8 mouse cellular contexts compared by ENCODE assay signal in genomic region chr1:52676621-52677020, GRCm38 (mm10). TPM values are rescaled to one million over a fixed set of nuclear protein-coding genes. Genes with fewer than 3 reads are reported as not detected.
DNase-seq lines count a peak whose midpoint lies in the region; ATAC-seq lines count a peak whose summit lies in the region.

No protein-coding gene starts in this region.

- DNase-seq in forebrain, embryonic 14.5 days (ENCODE audit: low spot score): peak; percentile 41
- peak; percentile 45 for DNase-seq in adrenal gland, postnatal 25 days
- DNase-seq in kidney, postnatal 36 days: peak; percentile 45 to 70
- no peak for DNase-seq in right cerebral cortex, postnatal 36 days (ENCODE audit: low spot score in 2 of 2)
- no peak for DNase-seq in embryo, embryonic 9.5 days (ENCODE audit: extremely low spot score)
- DNase-seq in frontal cortex, postnatal 36 days (ENCODE audit: low spot score in 2 of 2): no peak

- H3K27me3 ChIP-seq in forebrain, embryonic 14.5 days (replicated peaks; ENCODE audit: control insufficient read depth, insufficient read depth, low read length): no peaks in the 10 kb centered on the region
- no peaks in the 10 kb centered on the region for H3K27me3 ChIP-seq in forebrain, embryonic 16.5 days (replicated peaks; ENCODE audit: control insufficient read depth, insufficient read depth, low read length)
- H3K27me3 ChIP-seq in heart, embryonic 13.5 days (replicated peaks): no peaks in the 10 kb centered on the region

- 56% methylated on average over 3 of the region's 3 CpGs for WGBS in forebrain, embryonic 14.5 days
- WGBS in forebrain, embryonic 16.5 days: 51% methylated on average over 3 of the region's 3 CpGs
- 7% methylated on average over 3 of the region's 3 CpGs for whole genome bisulfite sequencing in heart, embryonic 13.5 days

- H3K9me3 ChIP-seq in forebrain, embryonic 14.5 days (replicated peaks; ENCODE audit: control insufficient read depth, low read length): no peaks in the 10 kb centered on the region
- H3K9me3 ChIP-seq in forebrain, embryonic 16.5 days (ENCODE audit: control insufficient read depth, low read length): 0 out of 2 replicates have a peak, but pooled peaks cover 3% of the 10 kb centered on the region
- no peaks in the 10 kb centered on the region for H3K9me3 ChIP-seq in heart, embryonic 13.5 days

- no peaks in the 10 kb centered on the region for H3K36me3 ChIP-seq in forebrain, embryonic 14.5 days (ENCODE audit: control insufficient read depth, insufficient read depth, low read length)
- no peaks in the 10 kb centered on the region for H3K36me3 ChIP-seq in forebrain, embryonic 16.5 days (ENCODE audit: control insufficient read depth, insufficient read depth)
- peaks cover 4% of the 10 kb centered on the region; the same call in 1 of the 2 replicates for H3K36me3 ChIP-seq in heart, embryonic 13.5 days

- no peak overlapping the region for H3K4me3 ChIP-seq in forebrain, embryonic 14.5 days (ENCODE audit: low read depth, low read length)
- H3K4me3 ChIP-seq in forebrain, embryonic 16.5 days (replicated peaks; ENCODE audit: low read length): no peak overlapping the region
- no peak overlapping the region for H3K4me3 ChIP-seq in heart, embryonic 13.5 days

- ATAC-seq in forebrain, embryonic 14.5 days: peak; percentile 44; the same call in 1 of the 2 replicates
- no peak for ATAC-seq in forebrain, embryonic 16.5 days
- ATAC-seq in heart, embryonic 13.5 days (ENCODE audit: extremely low read depth, insufficient number of reproducible peaks, low FRiP score, low TSS enrichment): peak; percentile 67

- no peak overlapping the region for H3K27ac ChIP-seq in forebrain, embryonic 14.5 days (ENCODE audit: low read depth, low read length)
- no peak overlapping the region for H3K27ac ChIP-seq in forebrain, embryonic 16.5 days (ENCODE audit: low read length)
- peak overlapping the region; percentile 98 for H3K27ac ChIP-seq in heart, embryonic 13.5 days (replicated peaks)

- H3K4me2 ChIP-seq in forebrain, embryonic 14.5 days (ENCODE audit: low read length): no peak overlapping the region
- H3K4me2 ChIP-seq in forebrain, embryonic 16.5 days (ENCODE audit: low read length): no peak overlapping the region
- no peak overlapping the region for H3K4me2 ChIP-seq in heart, embryonic 13.5 days

- no peak overlapping the region for H3K9ac ChIP-seq in forebrain, embryonic 14.5 days (ENCODE audit: low read length)
- no peak overlapping the region for H3K9ac ChIP-seq in forebrain, embryonic 16.5 days (replicated peaks; ENCODE audit: low read depth, low read length)
- no peak overlapping the region for H3K9ac ChIP-seq in heart, embryonic 13.5 days

- no peaks in the 10 kb centered on the region; the same call in 1 of the 2 replicates for H3K4me1 ChIP-seq in forebrain, embryonic 14.5 days (ENCODE audit: control insufficient read depth, insufficient read depth, low read length)
- H3K4me1 ChIP-seq in forebrain, embryonic 16.5 days (replicated peaks; ENCODE audit: control insufficient read depth, insufficient read depth, low read length): 0 out of 2 replicates have a peak, but pooled peaks cover 3% of the 10 kb centered on the region
- H3K4me1 ChIP-seq in heart, embryonic 13.5 days: peaks cover 29% of the 10 kb centered on the region

RNA-seq across cellular contexts. Expression of gene Nemp2, which starts 46.1 kb away (rescaled TPM):
- 9.5 and 10.1 TPM in 2 replicates for polyA plus RNA-seq in forebrain, embryonic 14.5 days (2014; fragmentation: Nextera tagmentation; extraction: Ambion mirVana)
- 9.3 and 9.5 TPM in 2 replicates for polyA plus RNA-seq in forebrain, embryonic 16.5 days (2015; fragmentation: Nextera tagmentation; extraction: Ambion mirVana)
- total RNA-seq in adrenal gland, postnatal 25 days (2021): 3.7 and 4.8 TPM in 2 replicates
- polyA plus RNA-seq in heart, embryonic 13.5 days (2015; fragmentation: Nextera tagmentation; extraction: Ambion mirVana): 4.4 and 4.8 TPM in 2 replicates

RNA-seq across cellular contexts. Expression of gene Mfsd6, which starts 50.6 kb away (rescaled TPM):
- 4.3 and 7.2 TPM in 2 replicates for polyA plus RNA-seq in forebrain, embryonic 14.5 days (2014; fragmentation: Nextera tagmentation; extraction: Ambion mirVana)
- polyA plus RNA-seq in forebrain, embryonic 16.5 days (2015; fragmentation: Nextera tagmentation; extraction: Ambion mirVana): 7.7 and 8.3 TPM in 2 replicates
- total RNA-seq in adrenal gland, postnatal 25 days (2021): 18.2 and 21.1 TPM in 2 replicates
- polyA plus RNA-seq in heart, embryonic 13.5 days (2015; fragmentation: Nextera tagmentation; extraction: Ambion mirVana): 3.2 and 3.6 TPM in 2 replicates

Comparison
In these comparisons a context has a peak if more than half of its experiments do, and no peak if none do; other contexts are left out.
1. DNase-seq: peak in forebrain, embryonic 14.5 days (single experiment), adrenal gland, postnatal 25 days (single experiment) and kidney, postnatal 36 days (2 of 2); none in right cerebral cortex, postnatal 36 days (0 of 2), embryo, embryonic 9.5 days (single experiment) and frontal cortex, postnatal 36 days (0 of 2).